Mouse (Mus musculus) cerebellum, adult 2 months (tissue): Measurements from ENCODE around the gene Gpr83.

Experiments used
- CTCF ChIP-seq: fragments of 200-500 bp; IDR thresholded peaks from 2 replicates; pipeline ENCODE4 v1.5.1; 2011; ENCODE audit warnings: low read depth, mild to moderate bottlenecking, control low read depth, low read length, moderate library complexity, borderline replicate concordance; ENCODE audit not compliant: insufficient read depth
- POLR2A ChIP-seq: fragments of 200-500 bp; IDR thresholded peaks from 2 replicates; pipeline ENCODE4 v1.6.1; 2011; ENCODE audit warnings: low read length, control low read depth, borderline replicate concordance; ENCODE audit not compliant: insufficient read depth

DNA sequence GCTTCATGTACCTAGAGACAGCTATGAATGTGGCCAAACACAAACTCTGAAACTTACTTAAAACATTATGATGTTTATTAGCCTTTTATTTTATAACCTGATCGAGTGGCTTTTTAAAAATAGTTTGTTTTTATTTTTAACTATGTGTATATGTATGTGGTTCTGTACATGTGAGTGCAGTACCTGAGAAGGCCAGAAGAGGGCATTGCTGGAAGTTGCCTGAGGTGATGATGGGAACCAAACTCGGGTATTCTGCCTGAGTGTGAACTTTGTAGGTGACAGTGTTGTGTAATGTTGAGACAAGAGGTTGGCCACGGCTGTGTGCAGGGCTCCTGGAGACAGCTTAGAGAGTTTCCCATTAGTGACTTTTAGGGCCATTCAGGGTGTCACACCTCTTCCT is 34.6 kb downstream of the Gpr83 start:
- TF ChIP-seq POLR2A (no peak), CTCF (0 out of 2 replicates have a peak, but pooled peaks have one; percentile 13)
